Mouse (Mus musculus) bone marrow, adult 2 months (tissue): Measurements from ENCODE around the gene Hsd11b2. TPM values are rescaled to one million over a fixed set of nuclear protein-coding genes. Genes with fewer than 3 reads are reported as not detected.
A peak's percentile ranks its signal among the peaks of the same experiment; 100 is the strongest.

Experiments used
- H3K27ac ChIP-seq: fragments of 200-500 bp; 2 replicates; pipeline ENCODE4 v1.5.1; 2012; ENCODE audit warnings: low read depth, mild to moderate bottlenecking, control low read depth, inconsistent platforms, low read length; ENCODE audit not compliant: control insufficient read depth, poor library complexity, insufficient read depth
- H3K4me1 ChIP-seq: fragments of 200-500 bp; 2 replicates; pipeline ENCODE4 v1.6.1; 2011; ENCODE audit warnings: low read length; ENCODE audit not compliant: control insufficient read depth, insufficient read depth
- H3K4me3 ChIP-seq: fragments of 200-500 bp; replicated peaks from 2 replicates; pipeline ENCODE3; 2011; ENCODE audit warnings: mild to moderate bottlenecking, low read depth, low read length, control low read depth; ENCODE audit not compliant: control insufficient read depth
- CTCF ChIP-seq: fragments of 200-500 bp; IDR thresholded peaks from 2 replicates; pipeline ENCODE4 v1.5.1; 2011; ENCODE audit warnings: low read length, control low read depth; ENCODE audit not compliant: control insufficient read depth, insufficient read depth
- POLR2A ChIP-seq: fragments of 200-500 bp; IDR thresholded peaks from 2 replicates; pipeline ENCODE4 v1.6.1; 2011; ENCODE audit warnings: low read depth, mild to moderate bottlenecking, control low read depth, low read length, borderline replicate concordance; ENCODE audit not compliant: control insufficient read depth
- WGBS: fragments of 180-500 bp; shearing (Covaris S2); methylation state at CpG from one replicate; pipeline ENCODE4 v1.1.7; 2018; 5-methylcytosine and 5-hydroxymethylcytosine counted together
- polyA plus RNA-seq: library from polyadenylated mRNA; stranded (reverse); fragments of >200 nt; gene quantifications from 2 replicates; pipeline ENCODE4 v1.2.4, GENCODE M21; 2011; ENCODE audit warnings: low replicate concordance; ENCODE audit not compliant: missing spikeins, insufficient read depth, insufficient read length

Hsd11b2 gene
- polyA plus RNA-seq = 0.82 TPM in 1 of 2 replicates, not detected in the other

DNA sequence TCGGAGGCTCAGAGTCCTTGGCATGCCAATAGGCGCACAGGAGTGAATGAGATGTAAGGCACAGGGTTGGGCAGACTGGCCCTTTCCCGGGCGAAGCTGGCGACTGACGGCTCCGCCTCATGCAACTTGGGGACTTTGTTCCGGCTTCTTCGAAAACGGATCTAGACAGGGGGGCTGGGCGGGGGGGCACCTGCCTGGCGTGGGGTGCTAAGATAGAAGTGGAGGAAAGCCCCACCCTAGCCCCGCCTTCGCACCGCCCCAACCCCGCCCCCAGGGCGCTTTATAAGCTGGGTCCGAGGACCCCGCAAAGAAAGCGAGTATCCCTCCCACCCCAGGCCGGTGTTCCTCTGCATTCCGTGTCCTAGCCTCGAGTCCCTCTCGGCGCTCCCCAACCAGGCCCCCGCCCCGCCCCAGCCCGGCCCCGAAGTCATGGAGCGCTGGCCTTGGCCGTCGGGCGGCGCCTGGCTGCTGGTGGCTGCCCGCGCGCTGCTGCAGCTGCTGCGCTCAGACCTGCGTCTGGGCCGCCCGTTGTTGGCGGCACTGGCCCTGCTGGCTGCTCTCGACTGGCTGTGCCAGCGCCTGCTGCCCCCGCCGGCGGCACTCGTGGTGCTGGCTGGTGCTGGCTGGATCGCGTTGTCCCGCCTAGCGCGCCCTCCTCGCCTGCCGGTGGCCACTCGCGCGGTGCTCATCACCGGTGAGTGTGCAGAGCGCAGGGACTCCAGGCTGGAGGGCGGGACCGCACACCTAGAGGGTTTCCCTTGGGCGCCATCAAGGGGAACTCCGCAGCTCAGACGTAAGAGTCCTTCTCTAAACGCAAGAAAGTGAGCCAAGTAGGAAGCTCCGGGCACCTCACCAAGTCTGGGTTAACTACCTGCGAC, at the start of gene Hsd11b2:
TSS of gene Hsd11b2 (plus strand) at position 320 of the 878 bp plus-strand sequence.
- Histone ChIP-seq H3K4me1 (peaks cover 3% of the 10 kb centered on the region), H3K27ac (peak within 1 kb of the TSS; percentile 18; the same call in 1 of the 2 replicates), H3K4me3 (peak within 1 kb of the TSS; percentile 43)
- TF ChIP-seq POLR2A (no peak), CTCF (no peak)
- under 1% methylated on average over 68 of the region's 68 CpGs for WGBS

DNA sequence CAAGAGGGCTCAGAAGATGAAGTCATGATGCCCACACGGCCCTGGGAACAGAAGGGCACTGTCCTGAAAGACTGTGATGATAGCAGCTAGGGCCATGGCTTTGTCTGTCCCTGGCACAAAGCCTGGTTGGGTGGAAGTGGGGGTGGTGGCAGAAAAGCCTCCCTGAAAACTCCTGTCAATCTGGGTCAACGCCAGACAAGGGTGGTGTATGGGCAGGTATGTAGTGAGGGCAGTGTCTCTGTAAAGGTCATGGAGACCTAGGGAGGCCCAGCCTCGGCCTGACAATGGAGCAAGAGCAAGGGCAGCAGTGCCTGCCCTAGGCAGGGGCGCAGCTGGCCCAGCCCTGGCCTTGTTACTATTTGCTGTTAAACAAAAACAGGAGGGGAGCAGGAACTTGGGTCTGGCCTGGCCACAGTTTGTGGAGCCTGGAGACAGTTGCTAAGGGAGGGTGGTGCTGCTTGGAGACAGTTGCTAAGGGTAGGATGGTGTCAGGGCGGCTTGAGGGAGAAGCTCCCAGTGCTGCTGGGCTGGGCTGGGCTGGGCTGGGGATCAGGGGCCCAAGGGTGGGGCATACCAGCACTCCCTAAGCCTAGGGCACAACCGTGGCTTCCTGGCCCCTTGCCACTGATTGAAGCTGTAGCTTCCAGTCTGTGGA, 49.4 kb upstream of the Hsd11b2 start:
- Histone ChIP-seq H3K27ac (no peak overlapping the region), H3K4me3 (no peak overlapping the region), H3K4me1 (peaks cover 2% of the 10 kb centered on the region; the same call in 1 of the 2 replicates)
- TF ChIP-seq POLR2A (no peak), CTCF (no peak)
- 55% methylated on average over 6 of the region's 6 CpGs for WGBS

DNA sequence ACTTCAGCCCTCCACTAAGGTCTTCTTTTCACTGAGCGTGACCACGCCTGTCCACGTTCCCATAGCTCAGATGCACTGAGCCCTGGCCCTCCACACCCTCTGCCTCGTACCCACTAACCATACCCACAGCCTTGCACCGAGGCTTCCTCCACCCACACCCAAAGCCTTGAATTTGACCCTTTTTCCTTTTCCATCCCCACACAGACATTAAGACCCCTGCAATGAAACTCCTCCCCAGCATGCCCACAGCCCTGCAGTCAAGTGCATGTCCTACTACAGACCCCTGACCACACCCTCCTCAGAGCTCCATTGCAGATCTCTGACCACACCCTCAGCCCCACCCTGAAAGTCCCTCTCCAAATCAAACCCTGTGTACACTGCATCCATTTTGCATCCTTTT, 48.7 kb upstream of the Hsd11b2 start:
- 62% methylated on average over 5 of the region's 5 CpGs for WGBS
- no peak overlapping the region for H3K4me3 ChIP-seq
- H3K4me1 ChIP-seq = peaks cover 2% of the 10 kb centered on the region; the same call in 1 of the 2 replicates
- H3K27ac ChIP-seq = no peak overlapping the region
- no peak for TF ChIP-seq POLR2A

DNA sequence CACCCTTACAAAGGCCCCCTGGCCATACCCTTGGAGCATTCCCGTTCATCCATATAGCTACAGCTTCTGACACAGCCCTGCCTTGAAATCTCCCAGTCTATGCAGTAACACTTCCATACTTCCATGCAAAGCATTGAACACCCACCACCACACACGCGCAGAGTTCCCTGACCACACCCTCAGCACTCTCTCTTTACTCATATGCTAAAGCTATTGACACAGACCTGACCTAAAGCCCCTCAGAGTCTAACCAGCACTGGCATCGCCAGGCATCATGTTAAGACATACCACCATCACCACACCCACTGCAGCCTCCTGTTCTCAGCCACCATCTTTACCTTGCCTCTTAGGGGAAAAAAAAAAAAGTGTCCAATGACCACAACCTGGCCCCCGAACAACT, 48.3 kb upstream of the Hsd11b2 start:
- no peak for TF ChIP-seq CTCF
- no peak for TF ChIP-seq POLR2A
- WGBS = 66% methylated on average over 5 of the region's 5 CpGs
- H3K27ac ChIP-seq = no peak overlapping the region
- no peak overlapping the region for H3K4me3 ChIP-seq
- H3K4me1 ChIP-seq = peaks cover 2% of the 10 kb centered on the region; the same call in 1 of the 2 replicates

DNA sequence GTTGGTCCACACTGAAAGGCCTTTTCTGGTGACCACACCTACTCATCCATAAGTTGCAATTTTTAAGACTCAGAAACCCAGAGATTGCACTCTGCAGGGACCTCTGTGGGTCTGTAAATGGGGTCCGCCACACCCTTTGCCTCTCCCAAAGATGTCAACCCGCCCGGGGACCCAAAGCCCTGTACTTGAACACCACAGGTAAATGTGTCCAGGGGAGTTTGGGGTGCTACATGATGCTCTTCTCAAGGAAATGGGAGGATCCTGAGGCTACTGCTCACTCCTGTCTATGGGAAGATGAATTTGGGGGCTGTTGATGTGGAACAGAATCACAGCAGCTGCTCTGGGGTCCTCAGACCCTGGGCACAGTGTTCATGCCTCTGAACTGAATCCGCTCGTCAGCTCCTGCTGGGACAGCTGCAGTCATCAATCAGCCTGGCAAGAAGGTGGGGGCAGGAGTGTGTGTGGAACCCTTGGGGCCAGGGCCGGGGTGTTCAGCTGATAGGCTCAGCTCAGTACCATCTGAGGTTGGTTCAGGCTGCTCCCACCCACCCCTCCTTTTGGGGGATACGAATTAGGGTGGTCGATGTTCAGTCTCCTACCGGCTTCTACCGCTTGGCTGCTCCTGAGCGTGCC, 47.8 kb upstream of the Hsd11b2 start:
- 27% methylated on average over 11 of the region's 11 CpGs for WGBS
- H3K4me1 ChIP-seq = peaks cover 2% of the 10 kb centered on the region; the same call in 1 of the 2 replicates
- no peak overlapping the region for H3K27ac ChIP-seq
- TF ChIP-seq CTCF = no peak
- no peak for TF ChIP-seq POLR2A
- peak overlapping the region; percentile 6 for H3K4me3 ChIP-seq

DNA sequence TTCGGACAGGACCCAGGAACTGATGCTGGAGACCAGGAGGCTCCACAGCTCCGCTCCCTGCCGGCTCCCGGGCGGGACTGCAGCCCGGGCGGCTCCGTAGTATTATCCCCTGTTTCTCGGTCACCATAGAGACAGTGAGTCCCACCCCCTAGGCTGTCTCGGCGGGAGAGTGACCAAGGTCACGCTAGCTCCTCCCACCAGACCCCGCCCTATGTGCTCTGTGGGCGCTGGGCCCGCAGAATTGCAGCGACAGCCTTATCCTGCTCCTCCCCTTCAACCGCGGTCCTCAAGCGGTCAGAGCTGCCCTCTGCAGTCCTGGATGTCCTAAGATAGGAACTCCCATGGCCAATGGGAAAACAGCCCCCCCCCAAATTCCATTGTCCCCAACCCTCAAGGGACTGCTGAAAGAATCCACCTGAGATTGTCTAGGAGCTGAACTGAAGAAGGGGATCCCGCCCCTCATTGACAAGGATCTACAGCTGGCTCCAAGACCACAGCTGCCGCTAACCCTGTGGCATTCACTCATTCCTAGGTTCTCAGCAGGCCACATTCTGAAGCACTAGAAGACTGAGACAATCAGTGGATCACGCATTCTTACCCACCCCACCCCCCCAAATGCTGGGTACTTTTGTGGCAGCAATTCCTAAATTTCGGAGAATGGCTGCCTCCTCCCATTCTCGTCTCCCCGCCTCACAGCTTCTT, 47.1 kb upstream of the Hsd11b2 start, which contains the start of gene Tppp3:
TSS of gene Tppp3 (minus strand) at position 213 of the 702 bp plus-strand sequence.
- H3K4me3 ChIP-seq = peak within 1 kb of the TSS; percentile 6
- peaks cover 2% of the 10 kb centered on the region; the same call in 1 of the 2 replicates for H3K4me1 ChIP-seq
- TF ChIP-seq POLR2A = no peak; the same call in 1 of the 2 replicates
- TF ChIP-seq CTCF = 0 out of 2 replicates have a peak, but pooled peaks have one; percentile 1
- 15% methylated on average over 25 of the region's 25 CpGs for WGBS
- H3K27ac ChIP-seq = no peak within 1 kb of the TSS

DNA sequence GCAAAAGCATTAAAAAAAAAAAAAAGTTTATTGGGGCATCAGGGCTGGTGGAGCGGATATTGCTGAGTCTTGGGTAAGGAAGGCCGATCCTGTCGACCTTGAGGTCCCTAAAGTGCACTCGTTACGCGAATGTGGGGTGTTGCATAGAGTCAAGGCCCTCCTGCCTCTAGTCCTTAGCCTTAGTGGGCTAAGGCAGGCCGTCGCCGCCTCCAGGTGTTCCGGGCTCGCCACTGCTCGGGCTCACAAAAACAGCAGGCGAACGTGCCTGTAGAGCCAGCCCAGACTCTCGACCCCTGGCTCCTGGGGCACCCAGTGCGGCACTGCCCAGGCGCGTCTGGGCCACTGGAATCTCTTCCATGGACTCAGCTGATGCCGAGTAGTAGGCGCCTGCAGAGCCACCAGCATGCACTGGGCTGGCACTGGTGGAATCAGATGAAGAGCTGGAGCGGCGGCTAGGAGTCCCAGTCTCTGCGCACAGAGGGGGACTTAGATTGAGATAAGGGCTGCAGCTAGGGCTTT, 46.1 kb upstream of the Hsd11b2 start:
- Histone ChIP-seq H3K4me3 (no peak overlapping the region), H3K27ac (no peak overlapping the region), H3K4me1 (peaks cover 2% of the 10 kb centered on the region; the same call in 1 of the 2 replicates)
- no peak for TF ChIP-seq CTCF
- no peak for TF ChIP-seq POLR2A
- 79% methylated on average over 23 of the region's 23 CpGs for WGBS
